Mouse (Mus musculus): ENCODE measurements around the gene Gm43518. TPM values are rescaled to one million over a fixed set of nuclear protein-coding genes. Genes with fewer than 3 reads are reported as not detected.
A peak's percentile ranks its signal among the peaks of the same experiment; 100 is the strongest.

Gm43518 gene
- polyA plus RNA-seq, 1 experiment from 2014 or later: 2.7 TPM

DNA sequence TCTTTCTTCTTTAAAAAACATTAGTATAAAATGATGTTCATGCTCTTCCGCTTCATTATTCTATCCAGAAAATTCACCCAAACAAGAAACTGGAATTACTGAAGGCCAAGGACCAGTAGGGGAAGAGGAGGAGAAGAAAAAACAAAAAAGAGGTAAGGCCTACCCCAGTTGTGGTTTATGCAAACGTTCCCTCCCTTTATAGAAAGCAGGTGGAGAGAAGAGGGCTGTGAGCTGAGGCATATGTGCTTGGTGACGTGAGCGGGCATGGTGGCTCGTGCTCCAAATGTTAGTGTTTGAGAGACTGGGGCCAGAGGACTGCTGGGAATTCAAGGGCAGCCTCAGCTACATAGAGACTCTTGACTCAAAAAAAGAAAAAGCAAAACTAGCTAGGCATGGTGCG, 5.1 kb upstream of the Gm43518 start:
- ATAC-seq (ENCODE audit: low read depth): no peak
- Histone ChIP-seq H3K4me1 (ENCODE audit: control insufficient read depth, insufficient read depth, low read length) (no peaks in the 10 kb centered on the region), H3K9ac (replicated peaks; ENCODE audit: low read depth, low read length) (no peak overlapping the region), H3K27ac (ENCODE audit: low read depth, low read length) (no peak overlapping the region), H3K4me2 (ENCODE audit: low read depth, low read length) (no peak overlapping the region), H3K9me3 (ENCODE audit: control insufficient read depth, low read length) (no peaks in the 10 kb centered on the region), H3K36me3 (ENCODE audit: control insufficient read depth, insufficient read depth, low read length) (peaks cover 65% of the 10 kb centered on the region), H3K27me3 (ENCODE audit: control insufficient read depth, insufficient read depth, low read length) (no peaks in the 10 kb centered on the region), H3K4me3 (ENCODE audit: low read depth, low read length) (no peak overlapping the region)
- WGBS: 92% methylated on average over 6 of the region's 6 CpGs

DNA sequence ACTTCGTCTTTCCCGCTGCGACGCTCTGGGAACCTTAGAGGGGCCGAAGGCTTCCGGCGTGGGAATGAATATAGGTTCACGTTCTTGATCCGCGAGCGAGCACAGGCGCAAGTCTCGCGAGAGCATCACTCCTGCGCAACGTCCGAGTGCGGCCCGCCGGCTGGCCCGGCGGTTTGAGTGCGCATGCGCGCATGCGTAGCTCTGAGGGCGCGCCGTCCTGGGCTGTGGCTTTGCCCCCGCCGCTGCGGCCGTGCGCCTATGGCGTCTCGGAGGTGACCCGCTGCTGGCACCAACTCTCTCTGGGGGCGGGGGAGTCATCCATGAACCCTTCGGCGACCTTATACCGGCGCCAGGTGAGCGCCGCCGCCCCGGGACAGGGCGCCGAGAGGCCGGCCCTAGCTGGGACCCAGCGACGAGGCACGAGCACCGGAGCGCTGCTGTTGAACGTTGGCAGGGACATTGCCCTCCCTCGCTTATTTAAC, 3.3 kb downstream of the Gm43518 start, which contains the start of gene Ccdc62:
Ccdc62 (plus strand) TSS at position 172 of the 482 bp plus-strand sequence.
- Histone ChIP-seq H3K27me3 (ENCODE audit: control insufficient read depth, insufficient read depth, low read length) (no peaks in the 10 kb centered on the region), H3K9ac (replicated peaks; ENCODE audit: low read depth, low read length) (peak within 1 kb of the TSS; percentile 92), H3K27ac (ENCODE audit: low read depth, low read length) (peak within 1 kb of the TSS; percentile 84), H3K36me3 (ENCODE audit: control insufficient read depth, insufficient read depth, low read length) (peaks cover 18% of the 10 kb centered on the region), H3K4me1 (ENCODE audit: control insufficient read depth, insufficient read depth, low read length) (no peaks in the 10 kb centered on the region), H3K4me3 (ENCODE audit: low read depth, low read length) (peak within 1 kb of the TSS; percentile 87), H3K9me3 (ENCODE audit: control insufficient read depth, low read length) (no peaks in the 10 kb centered on the region), H3K4me2 (ENCODE audit: low read depth, low read length) (peak within 1 kb of the TSS; percentile 75)
- peak; percentile 99 for ATAC-seq (ENCODE audit: low read depth)
- under 1% methylated on average over 55 of the region's 56 CpGs for WGBS

DNA sequence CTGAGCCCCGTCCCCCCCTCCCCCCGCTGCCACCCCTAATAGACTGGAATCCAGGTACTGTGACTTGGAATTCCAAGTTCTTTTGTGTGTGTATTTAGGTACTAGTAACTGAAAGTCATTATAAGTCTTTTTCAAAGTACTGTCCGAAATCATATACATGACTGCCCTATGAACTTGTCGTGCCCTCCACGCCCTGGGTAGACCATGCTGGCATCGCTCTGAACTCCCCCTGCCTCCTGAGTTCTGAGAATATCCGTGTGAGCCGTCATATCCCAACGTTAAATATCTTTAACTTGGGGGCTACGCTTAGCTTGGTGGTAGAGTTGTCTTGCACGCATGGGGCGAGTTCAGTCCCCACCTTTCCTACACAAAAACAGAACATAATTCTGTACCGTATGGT, 3.9 kb downstream of the Gm43518 start:
- Histone ChIP-seq H3K27ac (ENCODE audit: low read depth, low read length) (peak overlapping the region; percentile 84; the same call in 1 of the 2 replicates), H3K27me3 (ENCODE audit: control insufficient read depth, insufficient read depth, low read length) (no peaks in the 10 kb centered on the region), H3K9ac (replicated peaks; ENCODE audit: low read depth, low read length) (peak overlapping the region; percentile 92), H3K36me3 (ENCODE audit: control insufficient read depth, insufficient read depth, low read length) (peaks cover 15% of the 10 kb centered on the region), H3K4me2 (ENCODE audit: low read depth, low read length) (peak overlapping the region; percentile 75), H3K4me3 (ENCODE audit: low read depth, low read length) (peak overlapping the region; percentile 87), H3K4me1 (ENCODE audit: control insufficient read depth, insufficient read depth, low read length) (no peaks in the 10 kb centered on the region), H3K9me3 (ENCODE audit: control insufficient read depth, low read length) (no peaks in the 10 kb centered on the region)
- ATAC-seq (ENCODE audit: low read depth): peak; percentile 16; the same call in 1 of the 2 replicates
- WGBS: 57% methylated on average over 13 of the region's 13 CpGs

- H3K4me1 ChIP-seq (ENCODE audit: control insufficient read depth, insufficient read depth, low read length): no peaks in the 10 kb centered on the region
- ATAC-seq (ENCODE audit: low read depth): no peak
- H3K4me2 ChIP-seq (ENCODE audit: low read depth, low read length): no peak overlapping the region
- no peak overlapping the region for H3K9ac ChIP-seq (replicated peaks; ENCODE audit: low read depth, low read length)
- no peaks in the 10 kb centered on the region for H3K9me3 ChIP-seq (ENCODE audit: control insufficient read depth, low read length)
- no peak overlapping the region for H3K27ac ChIP-seq (ENCODE audit: low read depth, low read length)
- peaks cover 5% of the 10 kb centered on the region for H3K36me3 ChIP-seq (ENCODE audit: control insufficient read depth, insufficient read depth, low read length)
- H3K4me3 ChIP-seq (ENCODE audit: low read depth, low read length): no peak overlapping the region
- H3K27me3 ChIP-seq (ENCODE audit: control insufficient read depth, insufficient read depth, low read length): no peaks in the 10 kb centered on the region
Measured at GRCm38 (mm10) chr5:123932927-123933326, 5.7 kb downstream of the Gm43518 start.

DNA sequence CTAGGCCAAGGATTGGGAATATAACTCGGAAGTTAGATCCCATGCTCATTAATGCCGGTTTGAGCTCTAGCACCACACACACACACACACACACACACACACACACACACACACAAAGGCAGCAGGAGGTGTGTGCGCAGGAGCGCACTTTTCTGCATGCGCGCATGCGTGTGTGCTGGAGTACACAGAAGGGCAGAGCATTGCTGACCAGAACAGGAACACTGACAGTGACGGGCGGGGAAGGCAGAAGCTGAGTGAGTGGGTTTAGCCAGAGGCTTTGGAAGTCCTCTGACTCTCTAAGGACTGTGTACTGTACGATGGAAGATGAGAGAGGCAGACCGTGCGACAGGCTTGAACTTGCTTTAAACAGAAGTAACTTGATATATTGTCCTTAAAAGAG, 6.3 kb downstream of the Gm43518 start:
- no peak for ATAC-seq (ENCODE audit: low read depth)
- H3K4me2 ChIP-seq (ENCODE audit: low read depth, low read length): no peak overlapping the region

DNA sequence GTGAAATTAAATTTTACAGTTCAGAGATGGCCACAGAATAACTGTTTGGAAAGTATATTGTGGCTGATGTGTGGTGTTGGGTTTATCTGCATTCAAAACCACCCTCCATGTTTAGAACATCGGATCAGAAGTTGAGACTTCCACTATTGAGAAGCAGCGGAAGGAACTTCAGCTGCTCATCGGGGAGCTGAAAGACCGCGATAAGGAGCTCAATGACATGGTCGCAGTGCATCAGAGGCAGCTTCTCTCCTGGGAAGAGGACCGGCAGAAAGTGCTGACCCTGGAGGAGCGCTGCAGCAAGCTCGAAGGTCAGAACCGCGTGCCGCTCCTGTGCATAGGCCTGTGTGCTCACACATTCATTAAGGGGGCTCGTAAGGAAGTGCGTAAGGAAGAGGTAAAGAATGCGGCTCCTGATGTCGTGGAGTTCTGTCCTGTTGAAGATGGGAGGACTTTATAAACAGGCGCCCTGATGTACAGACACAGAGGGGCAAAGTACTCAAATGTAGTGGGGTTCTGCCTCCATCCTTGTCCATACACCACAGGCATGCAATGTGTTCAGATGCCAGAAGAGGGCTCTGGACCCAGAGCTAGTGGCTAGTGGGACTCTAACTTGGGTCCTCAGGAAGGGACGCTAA, 6.9 kb downstream of the Gm43518 start:
- no peaks in the 10 kb centered on the region for H3K27me3 ChIP-seq (ENCODE audit: control insufficient read depth, insufficient read depth, low read length)
- H3K4me3 ChIP-seq (ENCODE audit: low read depth, low read length): no peak overlapping the region
- no peaks in the 10 kb centered on the region for H3K36me3 ChIP-seq (ENCODE audit: control insufficient read depth, insufficient read depth, low read length)
- no peak for ATAC-seq (ENCODE audit: low read depth)
- no peak overlapping the region for H3K4me2 ChIP-seq (ENCODE audit: low read depth, low read length)
- H3K27ac ChIP-seq (ENCODE audit: low read depth, low read length): no peak overlapping the region
- no peak overlapping the region for H3K9ac ChIP-seq (replicated peaks; ENCODE audit: low read depth, low read length)
- H3K4me1 ChIP-seq (ENCODE audit: control insufficient read depth, insufficient read depth, low read length): no peaks in the 10 kb centered on the region
- no peaks in the 10 kb centered on the region for H3K9me3 ChIP-seq (ENCODE audit: control insufficient read depth, low read length)
- 40% methylated on average over 18 of the region's 18 CpGs for WGBS

More for the DNA sequence above, 6.3 kb downstream of the Gm43518 start:
- Histone ChIP-seq H3K36me3 (ENCODE audit: control insufficient read depth, insufficient read depth, low read length) (no peaks in the 10 kb centered on the region), H3K9ac (replicated peaks; ENCODE audit: low read depth, low read length) (no peak overlapping the region), H3K4me1 (ENCODE audit: control insufficient read depth, insufficient read depth, low read length) (no peaks in the 10 kb centered on the region), H3K27me3 (ENCODE audit: control insufficient read depth, insufficient read depth, low read length) (no peaks in the 10 kb centered on the region), H3K9me3 (ENCODE audit: control insufficient read depth, low read length) (no peaks in the 10 kb centered on the region), H3K4me3 (ENCODE audit: low read depth, low read length) (no peak overlapping the region), H3K27ac (ENCODE audit: low read depth, low read length) (no peak overlapping the region)
- 93% methylated on average over 12 of the region's 12 CpGs for WGBS

- H3K4me3 ChIP-seq (ENCODE audit: low read depth, low read length): no peak overlapping the region
- no peak overlapping the region for H3K9ac ChIP-seq (replicated peaks; ENCODE audit: low read depth, low read length)
- H3K9me3 ChIP-seq (ENCODE audit: control insufficient read depth, low read length): no peaks in the 10 kb centered on the region
- no peak for ATAC-seq (ENCODE audit: low read depth)
- no peak overlapping the region for H3K27ac ChIP-seq (ENCODE audit: low read depth, low read length)
- H3K4me2 ChIP-seq (ENCODE audit: low read depth, low read length): no peak overlapping the region
- no peaks in the 10 kb centered on the region for H3K27me3 ChIP-seq (ENCODE audit: control insufficient read depth, insufficient read depth, low read length)
- no peaks in the 10 kb centered on the region for H3K4me1 ChIP-seq (ENCODE audit: control insufficient read depth, insufficient read depth, low read length)
- WGBS: 92% methylated on average over 5 of the region's 5 CpGs
- H3K36me3 ChIP-seq (ENCODE audit: control insufficient read depth, insufficient read depth, low read length): no peaks in the 10 kb centered on the region
Measured at GRCm38 (mm10) chr5:123935931-123936330, 8.7 kb downstream of the Gm43518 start.

- no peak for ATAC-seq (ENCODE audit: low read depth)
- Histone ChIP-seq H3K9ac (replicated peaks; ENCODE audit: low read depth, low read length) (no peak overlapping the region), H3K27me3 (ENCODE audit: control insufficient read depth, insufficient read depth, low read length) (no peaks in the 10 kb centered on the region), H3K4me3 (ENCODE audit: low read depth, low read length) (no peak overlapping the region), H3K4me1 (ENCODE audit: control insufficient read depth, insufficient read depth, low read length) (no peaks in the 10 kb centered on the region), H3K4me2 (ENCODE audit: low read depth, low read length) (no peak overlapping the region), H3K36me3 (ENCODE audit: control insufficient read depth, insufficient read depth, low read length) (no peaks in the 10 kb centered on the region), H3K9me3 (ENCODE audit: control insufficient read depth, low read length) (no peaks in the 10 kb centered on the region), H3K27ac (ENCODE audit: low read depth, low read length) (no peak overlapping the region)
- 90% methylated on average over 5 of the region's 5 CpGs for WGBS
Measured at GRCm38 (mm10) chr5:123938479-123938878, 11.3 kb downstream of the Gm43518 start.

GRCm38 (mm10) chr5:123946546-123946945, 19.3 kb downstream of the Gm43518 start:
- no peak overlapping the region for H3K4me2 ChIP-seq (ENCODE audit: low read depth, low read length)
- no peak for ATAC-seq (ENCODE audit: low read depth)
- H3K4me3 ChIP-seq (ENCODE audit: low read depth, low read length): no peak overlapping the region
- no peak overlapping the region for H3K27ac ChIP-seq (ENCODE audit: low read depth, low read length)
- H3K36me3 ChIP-seq (ENCODE audit: control insufficient read depth, insufficient read depth, low read length): no peaks in the 10 kb centered on the region
- no peaks in the 10 kb centered on the region for H3K9me3 ChIP-seq (ENCODE audit: control insufficient read depth, low read length)
- 72% methylated on average over 4 of the region's 4 CpGs for WGBS
- H3K9ac ChIP-seq (replicated peaks; ENCODE audit: low read depth, low read length): no peak overlapping the region
- H3K27me3 ChIP-seq (ENCODE audit: control insufficient read depth, insufficient read depth, low read length): no peaks in the 10 kb centered on the region
- H3K4me1 ChIP-seq (ENCODE audit: control insufficient read depth, insufficient read depth, low read length): no peaks in the 10 kb centered on the region

Data from neural tube, embryonic 14.5 days (tissue).